Mouse (Mus musculus) heart, adult 8-10 months (tissue): ENCODE measurements at regions not wholly inside any gene's neighbourhood (a gene's known extent, or its start where the extent isn't known, plus 50 kb on each side); places are given as distances from the start of the nearest gene placed in this dataset.

Experiments used
- DNase-seq: peaks from one replicate; pipeline ENCODE4 v3.0.0; 2022; ENCODE audit warnings: low spot score

DNA sequence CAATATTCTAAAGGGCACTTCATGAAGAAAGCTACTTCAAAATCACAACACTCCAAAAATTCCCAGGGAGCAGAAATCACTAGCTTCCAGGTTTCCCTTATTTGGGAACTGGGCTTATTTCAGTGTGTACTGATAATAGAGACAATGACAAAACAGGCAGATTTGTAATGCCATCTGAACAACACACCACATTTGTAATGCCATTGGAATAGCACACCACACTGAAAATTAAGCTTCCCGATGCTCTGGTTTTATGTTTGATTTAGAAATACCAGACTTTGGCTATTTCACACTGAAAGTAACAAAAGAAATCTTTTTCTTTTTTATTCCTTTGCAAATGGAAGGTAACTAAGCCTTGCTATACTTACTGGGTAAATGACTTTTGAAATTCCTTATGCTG is 343.5 kb upstream of the Cdh20 start:
- no peak for DNase-seq

DNA sequence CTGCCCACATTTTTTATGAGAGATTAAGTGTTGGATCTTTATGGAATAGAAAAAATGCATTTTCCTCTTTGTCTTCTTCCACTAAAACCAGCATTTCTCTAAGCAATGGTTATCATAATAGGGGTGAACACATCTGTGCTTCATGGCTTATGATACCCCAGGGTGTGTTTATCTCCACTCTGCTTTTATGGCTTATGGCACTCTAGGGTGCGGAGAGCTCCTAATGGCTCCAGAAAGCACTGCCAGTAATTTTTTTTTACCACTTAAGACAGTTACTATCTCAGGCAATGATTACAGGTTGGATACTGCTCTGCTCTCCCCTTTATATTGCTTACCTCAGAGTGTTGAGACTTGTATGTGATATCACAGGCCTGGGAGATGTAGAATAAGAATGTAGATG is 343.0 kb upstream of the Cdh20 start:
- DNase-seq: no peak

DNA sequence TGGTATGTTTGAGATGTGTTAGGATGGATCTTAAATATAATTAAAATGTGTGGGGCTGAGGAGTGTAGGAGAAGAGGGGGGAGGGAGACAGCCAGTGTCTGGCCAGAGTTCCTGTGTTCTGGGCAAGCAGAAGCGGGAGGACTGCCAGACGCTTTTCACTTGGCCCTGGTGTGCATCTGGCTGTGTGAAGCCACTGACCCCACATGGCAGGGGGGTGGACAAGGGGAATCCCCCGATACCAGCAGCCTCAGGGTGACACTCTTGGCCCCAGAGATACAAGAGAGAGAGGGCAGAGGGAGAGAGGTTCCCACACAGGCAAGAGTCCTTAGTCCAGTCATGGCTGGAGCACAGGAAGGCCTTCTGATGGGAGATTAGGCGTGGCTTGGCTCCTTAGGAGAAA is 318.7 kb upstream of the Cdh20 start:
- DNase-seq: peak; percentile 8

DNA sequence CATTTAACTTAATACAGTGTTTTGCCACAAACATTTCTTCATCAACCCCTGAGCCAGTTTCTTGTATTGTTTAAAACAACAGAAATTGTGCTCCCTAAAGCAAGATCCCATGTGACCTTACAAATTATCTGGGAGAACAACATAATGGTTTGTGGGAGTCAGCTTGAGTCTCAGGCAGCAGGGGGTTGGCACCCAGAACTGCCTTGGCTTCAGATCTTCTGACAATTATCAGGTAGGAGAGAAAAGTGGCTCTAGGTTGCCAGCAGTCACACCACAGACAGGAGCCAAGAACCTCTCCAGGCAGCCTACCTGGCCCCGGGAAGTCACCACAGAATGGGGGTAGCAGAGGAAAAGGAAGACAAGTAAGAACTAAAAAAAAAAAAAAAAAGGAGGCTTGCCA is 299.8 kb upstream of the Cdh20 start:
- DNase-seq: no peak

DNA sequence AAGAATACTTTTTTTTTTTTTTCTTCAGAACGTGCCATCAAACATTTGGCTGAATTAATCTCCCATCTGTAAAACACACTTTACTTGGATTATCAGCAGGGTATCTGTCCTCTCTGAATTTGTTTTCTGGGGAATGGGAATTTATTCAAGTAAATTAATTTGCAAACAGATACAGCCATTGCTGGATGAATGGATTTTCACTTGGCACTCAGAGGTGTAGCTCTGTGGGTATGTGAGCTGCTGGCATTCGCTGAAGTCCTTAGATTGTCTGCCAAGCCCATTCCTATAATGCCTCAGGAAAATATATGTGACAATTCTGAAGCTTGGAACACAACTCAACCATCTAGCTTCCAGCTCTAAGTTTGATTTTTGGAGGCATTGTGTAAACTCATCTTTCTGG is 288.6 kb upstream of the Cdh20 start:
- no peak for DNase-seq
